Mouse (Mus musculus): ENCODE data around the gene Ift80. TPM values are rescaled to one million over a fixed set of nuclear protein-coding genes. Genes with fewer than 3 reads are reported as not detected.

Ift80 gene
- total and polyA plus RNA-seq, 3 experiments = 10.8 to 13.8 (median 11.5) TPM

- Histone ChIP-seq H3K9ac (ENCODE audit: insufficient read depth, low read depth) (no peak overlapping the region; the same call in 1 of the 2 replicates), H3K36me3 (replicated peaks in 1 of 2; ENCODE audit: control insufficient read depth in 1 of 2, insufficient read depth in 1 of 2, low read length in 1 of 2) (peaks cover 9 to 29% of the 10 kb centered on the region in 2 experiments), H3K4me2 (ENCODE audit: insufficient read depth, low read depth, poor library complexity, severe bottlenecking) (peak overlapping the region; percentile 50; the same call in 1 of the 2 replicates), H3K4me3 (replicated peaks in 1 of 3; ENCODE audit: low read depth in 2 of 3, low read length in 2 of 3, poor library complexity in 1 of 3) (peak overlapping the region in 1 of 3 experiments; percentile 57), H3K27me3 (replicated peaks) (no peaks in the 10 kb centered on the region), H3K4me1 (ENCODE audit: control insufficient read depth in 1 of 2, insufficient read depth in 2 of 2) (peaks cover 0 to 44% of the 10 kb centered on the region in 2 experiments; a peak in 2 of 4 replicates), H3K27ac (ENCODE audit: insufficient read depth, low read depth) (no peak overlapping the region), H3K9me3 (replicated peaks; ENCODE audit: low read length) (no peaks in the 10 kb centered on the region), H3K79me2 (replicated peaks; ENCODE audit: control insufficient read depth, extremely low read depth, insufficient read depth, poor library complexity, severe bottlenecking) (peaks cover 49% of the 10 kb centered on the region)
- in situ Hi-C loops (cut with MboI; ENCODE audit: low pct_ligation_motif_present, low pct_unique_long_range_greater_than_20kb, low sequenced_read_pairs) = no loop called here
- no peak for DNase-seq (ENCODE audit: extremely low read depth)
- TF ChIP-seq SIN3A (IDR thresholded peaks at IDR 0.05; ENCODE audit: low read length) (no peak), MXI1 (IDR thresholded peaks at IDR 0.05; ENCODE audit: low read depth, low read length) (no peak), HCFC1 (IDR thresholded peaks at IDR 0.05; ENCODE audit: low read depth, low read length) (no peak), ZC3H11A (IDR thresholded peaks at IDR 0.05; ENCODE audit: low read depth, low read length) (no peak), IRF4 (IDR thresholded peaks at IDR 0.05; ENCODE audit: low read depth, low read length) (no peak), MAZ (IDR thresholded peaks at IDR 0.05; ENCODE audit: low read depth, low read length) (no peak), PAX5 (IDR thresholded peaks at IDR 0.05; ENCODE audit: low read length) (no peak), RAD21 (IDR thresholded peaks at IDR 0.05; ENCODE audit: low read depth, low read length) (no peak), ZKSCAN1 (IDR thresholded peaks at IDR 0.05; ENCODE audit: borderline replicate concordance, low read depth, low read length) (no peak), POLR2A (IDR thresholded peaks at IDR 0.05; ENCODE audit: low read depth, low read length) (no peak), CHD1 (IDR thresholded peaks at IDR 0.05; ENCODE audit: low read depth, low read length) (no peak), MAFK (IDR thresholded peaks at IDR 0.05; ENCODE audit: insufficient replicate concordance, low read length) (no peak), JUND (conservative IDR thresholded peaks at IDR 0.05; ENCODE audit: low read depth, low read length) (no peak), NELFE (IDR thresholded peaks at IDR 0.05; ENCODE audit: low read depth, low read length) (no peak), GABPA (IDR thresholded peaks at IDR 0.05; ENCODE audit: insufficient replicate concordance, low read depth, low read length) (no peak), KAT2A (IDR thresholded peaks at IDR 0.05; ENCODE audit: insufficient replicate concordance, low read length) (no peak)
- dilution Hi-C loops (cut with MboI; ENCODE audit: extremely low pct_ligation_motif_present, extremely low pct_unique_long_range_greater_than_20kb, low sequenced_read_pairs) = no loop called here
Measured at GRCm38 (mm10) chr3:69008873-69009272, 4.5 kb upstream of the Ift80 start.

- Histone ChIP-seq H3K9me3 (replicated peaks; ENCODE audit: low read length) (peaks cover 2% of the 10 kb centered on the region), H3K27ac (ENCODE audit: insufficient read depth, low read depth) (peak overlapping the region; percentile 78), H3K4me1 (ENCODE audit: control insufficient read depth in 1 of 2, insufficient read depth in 2 of 2) (peaks cover 0 to 22% of the 10 kb centered on the region in 2 experiments; a peak in 1 of 4 replicates), H3K9ac (ENCODE audit: insufficient read depth, low read depth) (peak overlapping the region; percentile 80), H3K36me3 (replicated peaks in 1 of 2; ENCODE audit: control insufficient read depth in 1 of 2, insufficient read depth in 1 of 2, low read length in 1 of 2) (peaks cover 2 to 20% of the 10 kb centered on the region in 2 experiments), H3K4me2 (ENCODE audit: insufficient read depth, low read depth, poor library complexity, severe bottlenecking) (peak overlapping the region; percentile 88), H3K79me2 (replicated peaks; ENCODE audit: control insufficient read depth, extremely low read depth, insufficient read depth, poor library complexity, severe bottlenecking) (peaks cover 39% of the 10 kb centered on the region), H3K4me3 (replicated peaks in 1 of 3; ENCODE audit: low read depth in 2 of 3, low read length in 2 of 3, poor library complexity in 1 of 3) (peak overlapping the region; percentile 57 to 97 (median 89)), H3K27me3 (replicated peaks) (no peaks in the 10 kb centered on the region)
- dilution Hi-C loops (cut with MboI; ENCODE audit: extremely low pct_ligation_motif_present, extremely low pct_unique_long_range_greater_than_20kb, low sequenced_read_pairs) (no loop called here), in situ Hi-C loops (cut with MboI; ENCODE audit: low pct_ligation_motif_present, low pct_unique_long_range_greater_than_20kb, low sequenced_read_pairs) (no loop called here)
- TF ChIP-seq CHD1 (IDR thresholded peaks at IDR 0.05; ENCODE audit: low read depth, low read length) (0 out of 2 replicates have a peak, but pooled peaks have one; percentile 37), PAX5 (IDR thresholded peaks at IDR 0.05; ENCODE audit: low read length) (no peak), MXI1 (IDR thresholded peaks at IDR 0.05; ENCODE audit: low read depth, low read length) (peak; percentile 77; the same call in 1 of the 2 replicates), IRF4 (IDR thresholded peaks at IDR 0.05; ENCODE audit: low read depth, low read length) (0 out of 2 replicates have a peak, but pooled peaks have one; percentile 12), CHD2 (IDR thresholded peaks at IDR 0.05; ENCODE audit: low read length) (no peak), MAX (IDR thresholded peaks at IDR 0.05; ENCODE audit: low read length) (peak; percentile 28; the same call in 1 of the 2 replicates)
- no peak for DNase-seq (ENCODE audit: extremely low read depth)
Measured at GRCm38 (mm10) chr3:69006246-69006760, 1.9 kb upstream of the Ift80 start.
